Mouse (Mus musculus) lung, embryonic 15.5 days (tissue): ENCODE data around the gene C130026I21Rik. TPM values are rescaled to one million over a fixed set of nuclear protein-coding genes. Genes with fewer than 3 reads are reported as not detected.
"Not testable (repeated sequence)": the region's sequence is repeated elsewhere in the genome, so short reads cannot be mapped to it uniquely, and the experiment has no call there.

Source experiments
- ATAC-seq: fragments of 200-750 bp; cut with Nextera tagmentation; 2 replicates; pipeline ENCODE4 v1.8.0; 2017; ENCODE audit warnings: moderate number of reproducible peaks, borderline replicate concordance; ENCODE audit not compliant: low FRiP score, low TSS enrichment; ENCODE audit errors: extremely low read depth
- H3K27ac ChIP-seq: fragments of 300-500 bp; sonication (generic); 2 replicates; pipeline ENCODE4 v1.5.1; 2015; ENCODE audit warnings: moderate library complexity, mild to moderate bottlenecking, inconsistent platforms
- H3K27me3 ChIP-seq: fragments of 300-500 bp; sonication (generic); 2 replicates; pipeline ENCODE4 v1.6.1; 2015; ENCODE audit warnings: inconsistent platforms
- H3K36me3 ChIP-seq: fragments of 300-500 bp; sonication (generic); 2 replicates; pipeline ENCODE4 v1.6.1; 2015; ENCODE audit warnings: inconsistent platforms
- H3K4me1 ChIP-seq: fragments of 300-500 bp; sonication (generic); 2 replicates; pipeline ENCODE4 v1.6.1; 2015; ENCODE audit warnings: inconsistent platforms
- H3K4me2 ChIP-seq: fragments of 300-500 bp; sonication (generic); 2 replicates; pipeline ENCODE4 v1.6.1; 2015; ENCODE audit warnings: inconsistent platforms, mild to moderate bottlenecking, moderate library complexity
- H3K4me3 ChIP-seq: fragments of 300-500 bp; sonication (generic); 2 replicates; pipeline ENCODE4 v1.5.1; 2015; ENCODE audit warnings: mild to moderate bottlenecking, inconsistent platforms
- H3K9ac ChIP-seq: fragments of 300-500 bp; sonication (generic); 2 replicates; pipeline ENCODE4 v1.6.1; 2015; ENCODE audit warnings: inconsistent platforms
- H3K9me3 ChIP-seq: fragments of 300-500 bp; sonication (generic); 2 replicates; pipeline ENCODE4 v1.6.1; 2016; ENCODE audit warnings: inconsistent platforms
- WGBS: fragments of 180-500 bp; shearing (Covaris S2); methylation state at CpG from one replicate; pipeline ENCODE4 v1.1.7; 2015; 5-methylcytosine and 5-hydroxymethylcytosine counted together
- polyA plus RNA-seq: library from polyadenylated mRNA; unstranded; fragments of >200 nt; fragmentation: Nextera tagmentation; extraction: Ambion mirVana; gene quantifications from 2 replicates; pipeline ENCODE4 v1.2.1, GENCODE M21; 2015

C130026I21Rik gene
- polyA plus RNA-seq, 1 experiment from 2014 or later = 0.44 TPM

DNA sequence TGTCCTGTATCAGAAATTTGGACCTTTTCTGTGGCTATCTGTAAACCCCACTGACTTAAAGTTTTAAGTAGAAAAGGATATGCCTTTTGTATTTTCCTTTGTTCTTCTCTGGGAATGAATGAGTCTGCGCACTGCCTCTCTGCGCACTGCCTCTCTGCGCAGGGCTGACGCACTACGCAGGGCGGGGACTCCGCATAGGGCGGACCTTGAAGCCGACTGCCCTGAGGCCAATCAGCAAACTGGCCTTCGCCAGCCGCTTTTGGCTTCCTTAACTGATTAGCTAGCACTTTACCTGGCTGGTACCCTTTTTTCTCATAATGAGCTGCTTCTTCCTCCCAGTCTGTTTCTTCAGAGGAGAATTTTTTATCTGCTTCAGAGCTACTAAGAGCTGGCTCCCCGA is 271.1 kb downstream of the C130026I21Rik start:
- 100% methylated on average over 4 of the region's 12 CpGs for WGBS
- H3K27ac ChIP-seq, H3K27me3 ChIP-seq, H3K9me3 ChIP-seq, H3K4me1 ChIP-seq, H3K9ac ChIP-seq, H3K36me3 ChIP-seq, H3K4me2 ChIP-seq, H3K4me3 ChIP-seq, ATAC-seq: not testable (repeated sequence)

DNA sequence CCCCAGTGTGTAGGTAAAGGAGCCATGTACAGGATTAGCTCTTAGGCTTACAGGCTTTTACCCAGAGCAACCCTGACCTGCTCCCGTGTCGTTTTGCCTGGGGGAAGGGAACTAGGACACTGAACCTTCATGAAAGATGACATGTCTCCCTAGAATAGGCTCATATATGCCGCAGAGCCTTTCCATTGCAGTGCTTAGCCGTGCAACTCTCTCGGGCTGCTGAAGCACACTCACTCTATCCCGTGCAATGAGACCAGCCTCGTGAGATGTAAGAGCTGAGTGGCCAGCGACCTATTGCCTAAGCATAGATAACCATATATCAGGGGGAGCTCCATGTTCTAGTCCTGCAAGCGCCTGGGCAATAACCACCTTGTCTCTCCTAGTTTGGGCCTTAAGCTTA is 274.1 kb downstream of the C130026I21Rik start:
- H3K9me3 ChIP-seq, H3K4me3 ChIP-seq, H3K9ac ChIP-seq, ATAC-seq, H3K27me3 ChIP-seq, H3K27ac ChIP-seq, H3K36me3 ChIP-seq, H3K4me1 ChIP-seq, H3K4me2 ChIP-seq: not testable (repeated sequence)
- 75% methylated on average over 6 of the region's 9 CpGs for WGBS

DNA sequence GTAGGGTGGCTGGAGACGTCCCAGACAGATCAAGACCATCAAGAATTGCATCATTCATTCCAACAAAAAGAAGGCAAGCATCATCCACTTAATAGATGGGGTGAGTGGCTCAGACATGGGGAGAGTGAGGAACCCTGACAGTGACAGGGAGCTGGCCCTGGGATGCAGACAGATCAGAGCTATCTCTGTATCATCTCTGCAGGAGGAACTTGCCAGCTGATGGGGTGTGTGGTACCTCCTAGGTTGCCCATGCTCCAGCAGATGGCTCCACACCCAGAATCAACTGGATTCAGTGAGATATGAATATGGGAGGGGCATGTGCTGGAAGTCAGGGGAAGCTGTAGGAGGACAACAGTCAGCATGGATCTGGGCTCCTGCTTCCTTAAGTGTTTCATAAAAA is 275.9 kb downstream of the C130026I21Rik start:
- H3K27ac ChIP-seq, H3K36me3 ChIP-seq, ATAC-seq, H3K4me3 ChIP-seq, H3K9me3 ChIP-seq, H3K4me1 ChIP-seq, H3K4me2 ChIP-seq, H3K27me3 ChIP-seq, H3K9ac ChIP-seq: not testable (repeated sequence)
- WGBS = no CpG with 5 or more reads among the region's 1 CpGs

DNA sequence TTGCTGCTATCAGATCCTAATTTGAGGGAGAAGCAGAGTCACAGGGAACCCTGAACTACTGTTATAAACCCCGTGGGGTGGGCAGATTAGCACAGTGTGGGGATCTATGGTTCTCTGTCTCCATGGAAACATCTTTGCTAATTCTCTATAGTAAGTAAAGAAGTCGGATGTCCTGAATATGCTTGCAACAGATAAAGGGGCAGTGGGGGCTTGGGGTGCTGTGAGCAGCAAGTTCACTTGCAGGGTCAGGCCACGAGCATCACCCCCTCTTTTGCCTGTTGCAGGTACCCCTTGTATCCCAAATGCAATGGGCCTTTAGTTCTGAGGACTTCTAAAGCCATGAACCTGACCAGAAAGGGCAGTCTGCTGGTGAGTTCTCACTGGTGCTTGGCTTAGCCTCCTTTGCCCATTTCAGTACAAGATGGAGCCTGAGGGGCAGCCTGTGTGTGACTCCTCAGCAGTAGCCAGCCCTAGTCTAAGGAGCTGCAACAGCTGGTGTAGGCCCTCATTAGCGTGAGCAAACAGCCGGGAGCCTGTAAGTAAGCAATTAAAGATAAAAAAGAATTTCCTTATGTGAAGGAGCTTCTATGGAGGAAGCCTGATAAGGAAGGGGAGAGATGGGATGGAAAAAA is 276.6 kb downstream of the C130026I21Rik start:
- H3K4me3 ChIP-seq, H3K4me1 ChIP-seq, H3K4me2 ChIP-seq, H3K36me3 ChIP-seq, H3K27me3 ChIP-seq, H3K9ac ChIP-seq, H3K9me3 ChIP-seq, H3K27ac ChIP-seq: not testable (repeated sequence)
- peak; percentile 62 for ATAC-seq
- 47% methylated on average over 2 of the region's 5 CpGs for WGBS

DNA sequence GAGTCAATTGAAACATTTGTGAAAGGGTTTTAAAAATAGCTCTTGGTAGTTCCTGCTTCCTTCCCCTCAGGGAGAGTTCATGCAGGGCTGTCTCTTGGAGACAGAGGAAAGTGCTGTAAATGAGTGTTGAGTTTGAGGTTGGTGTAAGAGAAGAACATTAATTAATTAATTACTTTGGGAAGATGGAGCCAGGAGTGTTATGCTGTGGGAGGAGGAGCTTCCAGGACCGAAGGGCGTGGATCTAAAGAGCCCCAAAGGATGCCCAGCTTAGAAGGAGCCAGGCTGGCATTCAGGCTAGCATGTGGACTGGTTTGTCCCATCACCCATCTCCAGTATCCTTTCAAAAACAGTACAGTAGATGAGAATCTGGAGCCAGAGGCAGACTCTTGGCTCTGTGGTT is 277.1 kb downstream of the C130026I21Rik start:
- ATAC-seq = peak; percentile 72; the same call in 1 of the 2 replicates
- not testable (repeated sequence) for H3K27ac ChIP-seq
- no CpG with 5 or more reads among the region's 2 CpGs for WGBS

DNA sequence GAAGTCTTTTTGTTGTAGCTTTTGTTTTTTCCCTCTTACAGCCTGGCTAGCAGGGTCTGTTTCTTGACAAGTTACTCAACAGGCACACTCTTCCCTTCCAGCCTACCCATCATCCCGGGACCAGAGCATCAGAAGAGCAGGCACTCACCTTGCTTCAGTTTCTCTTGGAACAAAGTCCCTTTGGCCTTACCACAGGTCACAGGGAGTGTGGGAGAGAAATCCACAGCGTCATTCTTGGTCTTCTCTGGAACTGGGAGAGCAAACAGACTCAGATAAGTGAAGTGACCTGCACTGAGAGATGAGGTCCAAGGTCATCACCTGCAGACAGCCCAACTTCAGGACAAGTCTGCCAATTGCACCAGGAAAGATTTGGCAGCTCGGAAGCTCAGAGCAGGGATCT is 277.5 kb downstream of the C130026I21Rik start:
- not testable (repeated sequence) for H3K4me2 ChIP-seq, H3K36me3 ChIP-seq, H3K9ac ChIP-seq, H3K9me3 ChIP-seq, H3K27ac ChIP-seq, H3K27me3 ChIP-seq, H3K4me1 ChIP-seq, H3K4me3 ChIP-seq
- peak; percentile 67 for ATAC-seq
- no CpG with 5 or more reads among the region's 3 CpGs for WGBS

More for the DNA sequence above, 277.1 kb downstream of the C130026I21Rik start:
- H3K9me3 ChIP-seq, H3K4me3 ChIP-seq, H3K4me2 ChIP-seq, H3K36me3 ChIP-seq, H3K4me1 ChIP-seq, H3K9ac ChIP-seq, H3K27me3 ChIP-seq: not testable (repeated sequence)

DNA sequence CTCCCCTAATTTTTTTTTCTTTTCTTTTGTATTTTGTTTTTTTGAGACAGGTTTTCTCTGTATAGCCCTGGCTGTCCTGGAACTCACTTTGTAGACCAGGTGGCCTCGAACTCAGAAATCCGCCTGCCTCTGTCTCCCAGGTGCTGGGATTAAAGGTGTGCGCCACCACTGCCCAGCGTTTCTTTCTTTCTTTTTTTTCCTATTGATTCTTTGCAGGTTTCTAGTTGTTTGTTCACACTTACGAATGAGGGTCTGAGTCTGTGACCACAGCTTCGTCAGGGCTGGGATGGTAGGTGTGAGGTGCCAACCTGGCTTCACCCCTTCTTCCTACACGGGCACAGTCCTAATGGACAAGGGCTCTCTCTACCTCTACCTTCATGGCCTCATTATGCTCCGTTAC is 281.3 kb downstream of the C130026I21Rik start:
- not testable (repeated sequence) for H3K4me3 ChIP-seq, H3K4me1 ChIP-seq, H3K9ac ChIP-seq, H3K4me2 ChIP-seq, ATAC-seq, H3K27me3 ChIP-seq, H3K9me3 ChIP-seq, H3K36me3 ChIP-seq, H3K27ac ChIP-seq
- WGBS = 82% methylated on average over 7 of the region's 8 CpGs

DNA sequence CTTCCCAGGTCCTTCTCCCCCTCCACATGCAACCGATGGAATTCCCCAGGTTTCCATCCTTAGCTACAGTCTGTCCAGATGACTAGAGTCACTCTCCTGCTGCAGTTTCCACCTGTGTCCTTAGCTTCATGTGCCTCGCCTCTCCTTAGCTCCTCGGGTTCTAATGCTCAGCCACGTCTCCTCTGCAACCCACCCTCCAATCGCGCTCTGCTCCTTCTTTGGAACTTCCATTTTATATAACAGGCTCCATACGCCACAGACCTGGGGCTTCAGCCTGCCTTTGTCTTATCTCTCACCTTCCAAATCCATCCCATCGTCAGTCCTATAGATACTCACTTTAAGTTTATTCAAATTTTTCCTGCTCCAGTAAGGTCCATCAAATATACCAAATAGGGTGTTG is 282.6 kb downstream of the C130026I21Rik start:
- 74% methylated on average over 8 of the region's 8 CpGs for WGBS
- H3K4me2 ChIP-seq, ATAC-seq, H3K9me3 ChIP-seq, H3K36me3 ChIP-seq, H3K4me3 ChIP-seq, H3K9ac ChIP-seq, H3K27me3 ChIP-seq, H3K4me1 ChIP-seq, H3K27ac ChIP-seq: not testable (repeated sequence)

DNA sequence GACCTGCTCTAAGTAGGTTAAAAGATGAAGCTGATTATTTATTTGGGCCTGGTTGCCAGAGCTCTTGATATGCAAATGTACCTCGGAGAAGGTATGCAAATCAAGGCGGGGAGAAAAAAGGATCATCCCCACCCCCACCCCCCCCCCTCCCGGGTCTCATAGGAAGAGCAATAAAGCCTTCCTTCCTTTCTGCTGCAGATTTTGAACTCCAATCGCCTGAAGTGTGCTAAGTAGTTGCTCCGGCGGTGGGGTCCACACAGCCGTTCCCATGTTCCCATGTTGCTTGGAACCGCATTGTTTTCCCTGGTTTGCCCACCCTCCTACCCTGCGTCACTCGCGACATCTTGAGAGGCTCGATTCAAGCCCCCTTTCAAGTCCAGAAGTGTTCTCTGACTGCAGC is 308.6 kb downstream of the C130026I21Rik start:
- H3K4me2 ChIP-seq = not testable (repeated sequence)

DNA sequence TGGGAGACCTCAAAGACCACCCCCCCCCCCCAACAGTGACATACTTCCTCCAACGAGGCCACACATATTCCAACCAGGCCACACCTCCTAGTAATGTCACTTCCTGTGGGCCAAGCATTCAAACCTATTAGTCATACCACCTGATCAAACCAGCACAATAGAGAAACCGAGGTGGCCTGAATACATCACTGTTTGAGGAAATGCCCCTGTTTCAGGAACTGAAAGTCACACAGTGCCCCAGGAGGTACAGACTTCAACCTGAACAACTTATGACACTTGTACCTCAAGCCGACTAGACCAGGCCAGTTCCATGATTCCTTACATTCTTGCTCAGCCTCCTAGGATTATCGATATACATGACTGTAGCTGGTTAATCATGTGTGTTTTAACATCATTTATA is 312.7 kb downstream of the C130026I21Rik start:
- not testable (repeated sequence) for H3K4me2 ChIP-seq, H3K4me3 ChIP-seq, H3K9me3 ChIP-seq, H3K27me3 ChIP-seq, H3K27ac ChIP-seq, H3K4me1 ChIP-seq, ATAC-seq, H3K9ac ChIP-seq, H3K36me3 ChIP-seq
- 76% methylated on average over 4 of the region's 4 CpGs for WGBS

More for the DNA sequence above, 308.6 kb downstream of the C130026I21Rik start:
- 3% methylated on average over 12 of the region's 12 CpGs for WGBS
- not testable (repeated sequence) for H3K9me3 ChIP-seq, H3K4me3 ChIP-seq, ATAC-seq, H3K27me3 ChIP-seq, H3K9ac ChIP-seq, H3K4me1 ChIP-seq, H3K36me3 ChIP-seq, H3K27ac ChIP-seq

DNA sequence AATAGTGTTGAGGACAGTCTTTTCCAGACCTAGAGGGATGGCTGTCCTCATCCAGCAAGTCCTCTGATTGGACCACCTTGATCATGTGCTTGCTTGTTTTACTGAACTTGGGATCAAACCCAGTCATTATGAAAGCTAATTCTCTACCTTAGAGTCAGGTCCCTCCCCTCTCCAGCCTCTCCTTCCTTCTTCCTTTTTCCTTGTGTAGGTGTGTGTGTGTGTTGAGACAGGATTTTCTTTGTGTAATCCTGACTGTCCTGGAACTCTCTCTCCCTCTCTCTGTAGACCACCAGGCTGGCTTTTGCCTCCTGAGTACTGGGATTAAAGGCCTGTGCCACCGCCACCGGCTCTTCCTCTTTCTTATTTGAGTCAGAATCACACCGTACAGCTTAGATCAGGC is 313.6 kb downstream of the C130026I21Rik start:
- ATAC-seq = not testable (repeated sequence)
- WGBS = 84% methylated on average over 3 of the region's 3 CpGs

DNA sequence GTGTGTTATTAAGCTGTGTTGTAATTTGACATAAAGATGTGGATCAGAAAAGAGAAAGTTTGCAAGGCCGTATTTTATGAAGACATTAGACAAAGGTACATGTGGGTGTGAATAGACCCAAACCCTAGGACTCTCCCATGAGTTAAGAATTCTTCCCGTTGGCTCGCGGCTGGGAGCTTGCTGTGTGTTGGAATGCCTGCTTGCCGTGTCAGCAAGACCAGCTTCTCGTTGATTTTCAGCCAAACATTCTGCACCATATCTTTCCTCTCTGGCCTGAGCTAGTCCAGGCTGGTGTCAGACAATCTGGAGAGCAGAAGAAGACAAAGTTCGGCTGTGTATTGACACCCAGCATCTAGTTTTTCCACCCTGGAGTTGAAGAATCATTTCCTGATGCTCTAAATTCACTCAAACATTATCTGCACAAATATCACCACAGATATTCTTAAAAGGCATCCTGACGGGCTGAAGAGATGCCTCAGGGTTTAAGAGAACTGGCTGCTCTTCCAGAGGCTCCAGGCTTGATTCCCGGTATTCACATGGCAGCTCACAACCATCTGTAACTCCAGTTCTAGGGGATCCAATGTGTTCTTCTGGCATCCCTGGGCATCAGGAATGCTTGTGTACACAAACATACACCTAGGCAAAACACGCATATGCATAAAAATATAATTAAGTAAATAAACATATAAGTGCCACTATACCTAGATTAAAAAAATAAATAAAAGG is 317.7 kb downstream of the C130026I21Rik start:
- Histone ChIP-seq H3K4me3 (no peak overlapping the region), H3K9me3 (no peaks in the 10 kb centered on the region), H3K4me2 (no peak overlapping the region), H3K27ac (no peak overlapping the region), H3K4me1 (no peaks in the 10 kb centered on the region), H3K27me3 (no peaks in the 10 kb centered on the region), H3K9ac (no peak overlapping the region), H3K36me3 (no peaks in the 10 kb centered on the region)
- 63% methylated on average over 10 of the region's 10 CpGs for WGBS
- ATAC-seq = no peak

More for the DNA sequence above, 313.6 kb downstream of the C130026I21Rik start:
- H3K27ac ChIP-seq, H3K27me3 ChIP-seq, H3K9ac ChIP-seq, H3K9me3 ChIP-seq, H3K36me3 ChIP-seq, H3K4me1 ChIP-seq, H3K4me2 ChIP-seq, H3K4me3 ChIP-seq: not testable (repeated sequence)
